Mouse (Mus musculus) stomach, embryonic 15.5 days (tissue): ENCODE results near the gene Ly6g6c. TPM values are rescaled to one million over a fixed set of nuclear protein-coding genes. Genes with fewer than 3 reads are reported as not detected.

Experiments used
- ATAC-seq: fragments of 200-750 bp; cut with Nextera tagmentation; 2 replicates; pipeline ENCODE4 v1.8.0; 2017; ENCODE audit warnings: low read depth, moderate number of reproducible peaks, moderate TSS enrichment; ENCODE audit not compliant: insufficient read depth, low FRiP score
- H3K27ac ChIP-seq: fragments of 300-500 bp; sonication (generic); 2 replicates; pipeline ENCODE4 v1.5.1; 2015; ENCODE audit warnings: mild to moderate bottlenecking, inconsistent platforms
- H3K27me3 ChIP-seq: fragments of 300-500 bp; sonication (generic); replicated peaks from 2 replicates; pipeline ENCODE4 v1.6.1; 2015; ENCODE audit warnings: inconsistent platforms
- H3K36me3 ChIP-seq: fragments of 300-500 bp; sonication (generic); 2 replicates; pipeline ENCODE4 v1.6.1; 2015; ENCODE audit warnings: inconsistent platforms
- H3K4me1 ChIP-seq: fragments of 300-500 bp; sonication (generic); 2 replicates; pipeline ENCODE4 v1.6.1; 2015; ENCODE audit warnings: inconsistent platforms
- H3K4me2 ChIP-seq: fragments of 300-500 bp; sonication (generic); 2 replicates; pipeline ENCODE4 v1.6.1; 2015; ENCODE audit warnings: mild to moderate bottlenecking, inconsistent platforms
- H3K4me3 ChIP-seq: fragments of 300-500 bp; sonication (generic); replicated peaks from 2 replicates; pipeline ENCODE4 v1.5.1; 2015; ENCODE audit warnings: inconsistent platforms
- H3K9ac ChIP-seq: fragments of 300-500 bp; sonication (generic); 2 replicates; pipeline ENCODE4 v1.6.1; 2015; ENCODE audit warnings: inconsistent platforms
- H3K9me3 ChIP-seq: fragments of 300-500 bp; sonication (generic); 2 replicates; pipeline ENCODE4 v1.6.1; 2016; ENCODE audit warnings: inconsistent platforms
- WGBS: fragments of 180-500 bp; shearing (Covaris S2); methylation state at CpG from one replicate; pipeline ENCODE4 v1.1.7; 2015; 5-methylcytosine and 5-hydroxymethylcytosine counted together
- polyA plus RNA-seq: library from polyadenylated mRNA; unstranded; fragments of >200 nt; fragmentation: Nextera tagmentation; extraction: Ambion mirVana; gene quantifications from 2 replicates; pipeline ENCODE4 v1.2.1, GENCODE M21; 2015

Gene Ly6g6c
- polyA plus RNA-seq, 1 experiment from 2014 or later: 17.2 TPM

DNA sequence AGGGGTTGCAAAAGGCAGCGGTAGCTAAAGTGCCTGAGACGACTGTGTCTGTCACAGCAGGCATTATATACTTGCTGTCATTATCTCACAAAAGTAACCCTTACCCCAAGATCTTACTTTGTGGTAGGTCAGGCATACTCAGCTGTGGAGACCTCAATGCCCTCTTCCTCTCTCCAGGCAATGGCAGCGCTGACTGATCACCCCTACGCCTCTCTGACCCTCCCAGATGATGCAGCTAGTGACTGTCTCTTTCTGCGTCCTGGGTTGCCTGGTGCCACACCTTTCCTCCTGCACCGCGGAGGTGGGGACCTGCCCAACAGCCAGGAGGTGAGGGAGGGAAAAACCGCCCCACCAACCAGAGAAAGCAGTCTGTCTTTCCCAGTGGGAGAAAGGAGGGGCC is 3.9 kb upstream of the Ly6g6c start:
- no peak overlapping the region for H3K27ac ChIP-seq
- H3K9ac ChIP-seq: no peak overlapping the region
- H3K4me3 ChIP-seq: no peak overlapping the region
- peaks cover 58% of the 10 kb centered on the region for H3K4me1 ChIP-seq
- peaks cover 28% of the 10 kb centered on the region for H3K36me3 ChIP-seq
- ATAC-seq: no peak
- no peaks in the 10 kb centered on the region for H3K9me3 ChIP-seq
- 82% methylated on average over 8 of the region's 8 CpGs for WGBS
- no peaks in the 10 kb centered on the region for H3K27me3 ChIP-seq
- H3K4me2 ChIP-seq: 0 out of 2 replicates have a peak overlapping the region, but pooled peaks have one; percentile 2

DNA sequence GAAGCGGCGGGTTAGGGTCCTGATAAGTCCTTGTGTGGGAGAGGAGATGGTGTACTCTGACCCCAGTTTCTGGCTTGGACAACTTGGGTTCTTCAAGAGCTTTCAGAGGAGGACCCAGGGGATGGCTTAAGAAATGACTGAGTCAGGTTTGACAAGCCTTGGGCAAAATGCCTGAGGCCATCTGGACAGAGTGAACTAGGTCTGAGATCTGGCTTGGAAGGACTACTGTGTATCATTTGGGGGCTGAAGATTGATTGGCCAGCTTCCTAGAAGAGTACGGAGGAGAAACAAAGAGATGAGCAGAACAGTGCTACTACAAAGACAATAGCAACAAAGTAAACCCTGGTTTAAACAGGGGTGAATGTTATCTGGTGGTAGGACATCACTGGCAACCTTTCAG is 1.7 kb upstream of the Ly6g6c start:
- no peak overlapping the region for H3K4me3 ChIP-seq
- 0 out of 2 replicates have a peak, but pooled peaks cover 6% of the 10 kb centered on the region for H3K27me3 ChIP-seq
- H3K9ac ChIP-seq: no peak overlapping the region
- H3K9me3 ChIP-seq: no peaks in the 10 kb centered on the region
- 0 out of 2 replicates have a peak overlapping the region, but pooled peaks have one; percentile 84 for H3K27ac ChIP-seq
- H3K36me3 ChIP-seq: peaks cover 17% of the 10 kb centered on the region
- H3K4me2 ChIP-seq: no peak overlapping the region
- peaks cover 55% of the 10 kb centered on the region for H3K4me1 ChIP-seq
- ATAC-seq: no peak
- 82% methylated on average over 3 of the region's 3 CpGs for WGBS

DNA sequence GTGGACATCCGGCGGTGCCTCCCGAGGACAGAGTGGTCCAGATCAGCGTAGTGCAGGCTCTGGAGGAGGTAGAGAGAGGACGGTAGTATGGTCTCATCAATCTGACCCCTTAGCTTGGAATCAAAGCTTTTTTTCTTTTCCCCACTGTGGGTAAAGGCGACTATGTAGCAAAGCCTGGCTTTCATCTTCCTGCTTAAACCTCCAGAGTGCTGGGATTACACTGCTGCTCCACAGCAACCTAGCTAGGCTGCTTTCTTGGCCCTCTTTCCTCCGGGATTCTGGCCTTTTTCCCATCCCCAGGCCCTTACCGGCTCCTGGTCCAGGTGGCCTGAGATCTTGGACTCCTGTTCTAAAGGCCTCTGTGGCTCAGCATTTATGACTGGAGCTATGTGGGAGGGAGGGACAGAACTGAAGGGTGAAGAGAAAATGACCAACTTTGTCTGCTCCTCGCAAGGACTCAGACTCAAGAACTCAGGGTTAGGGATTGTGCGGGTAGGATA is 760 bp upstream of the Ly6g6c start:
- Histone ChIP-seq H3K9ac (no peak overlapping the region), H3K27me3 (0 out of 2 replicates have a peak, but pooled peaks cover 6% of the 10 kb centered on the region), H3K27ac (peak overlapping the region; percentile 84), H3K36me3 (peaks cover 17% of the 10 kb centered on the region), H3K4me3 (peak overlapping the region; percentile 35), H3K9me3 (no peaks in the 10 kb centered on the region), H3K4me1 (peaks cover 51% of the 10 kb centered on the region), H3K4me2 (peak overlapping the region; percentile 61)
- 0 out of 2 replicates have a peak, but pooled peaks have one; percentile 1 for ATAC-seq
- 28% methylated on average over 10 of the region's 10 CpGs for WGBS

DNA sequence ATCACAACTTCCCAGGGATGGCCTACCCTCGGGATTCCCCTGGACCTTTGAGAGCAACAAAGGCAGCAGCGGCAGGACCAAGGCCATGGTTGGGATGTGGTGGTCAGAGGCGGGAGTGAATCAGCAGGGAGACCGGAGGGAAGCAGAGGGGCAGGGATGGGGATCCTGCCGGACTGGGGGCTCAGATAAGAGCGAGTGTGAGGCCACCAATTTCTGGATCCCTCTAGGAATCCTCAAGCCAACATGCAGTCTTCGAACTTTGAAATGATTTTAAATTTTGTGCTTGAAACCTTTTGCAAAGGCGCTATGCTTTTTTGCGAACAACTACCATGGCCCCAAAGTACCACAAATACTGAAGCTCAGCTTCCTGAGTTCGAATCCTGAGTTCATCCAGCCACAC is 896 bp downstream of the Ly6g6c start, which contains the start of gene Mpig6b:
TSS of gene Mpig6b (minus strand) at position 101 of the 400 bp plus-strand sequence.
- Histone ChIP-seq H3K9me3 (no peaks in the 10 kb centered on the region), H3K4me1 (peaks cover 37% of the 10 kb centered on the region), H3K9ac (no peak within 1 kb of the TSS), H3K4me3 (peak within 1 kb of the TSS; percentile 35), H3K4me2 (peak within 1 kb of the TSS; percentile 61), H3K27ac (peak within 1 kb of the TSS; percentile 84), H3K36me3 (peaks cover 7% of the 10 kb centered on the region), H3K27me3 (0 out of 2 replicates have a peak, but pooled peaks cover 6% of the 10 kb centered on the region)
- WGBS: 57% methylated on average over 10 of the region's 10 CpGs
- ATAC-seq: no peak

DNA sequence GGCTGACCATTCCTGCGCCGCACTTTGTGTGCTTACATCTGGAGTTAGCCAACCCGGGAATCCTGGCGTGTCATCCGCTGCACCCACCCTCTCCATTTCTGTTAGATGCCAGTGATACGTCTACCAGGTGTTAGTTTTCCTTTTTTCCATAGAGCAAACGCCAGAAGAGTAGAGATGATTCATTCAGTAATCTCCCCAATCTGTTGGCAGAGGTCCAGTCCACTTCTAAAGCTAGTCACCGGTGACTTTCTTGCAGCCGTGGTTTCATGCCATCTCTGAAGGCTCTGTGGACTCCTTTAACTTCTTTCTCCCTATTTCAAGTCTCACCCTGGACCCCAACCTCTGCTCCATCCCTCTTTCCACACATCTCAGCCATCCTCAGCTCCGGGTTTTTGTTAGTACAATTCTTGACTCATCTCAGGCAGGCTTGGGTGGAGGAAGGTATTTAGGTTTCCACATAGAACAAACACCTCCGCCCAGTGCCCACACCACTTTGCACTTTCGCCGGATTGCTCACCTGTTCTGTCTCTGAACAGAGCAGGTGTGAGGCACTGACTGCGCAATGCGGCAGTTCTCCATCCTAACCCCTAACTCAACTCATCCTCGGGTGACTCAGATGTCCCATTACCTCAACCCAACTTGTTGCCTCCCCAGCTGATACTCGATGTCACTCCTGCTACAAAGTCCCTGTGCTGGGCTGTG is 3.2 kb downstream of the Ly6g6c start:
- 65% methylated on average over 17 of the region's 17 CpGs for WGBS
- Histone ChIP-seq H3K4me1 (peaks cover 23% of the 10 kb centered on the region), H3K9ac (no peak overlapping the region), H3K27ac (no peak overlapping the region), H3K36me3 (no peaks in the 10 kb centered on the region), H3K4me3 (no peak overlapping the region), H3K9me3 (no peaks in the 10 kb centered on the region), H3K27me3 (0 out of 2 replicates have a peak, but pooled peaks cover 6% of the 10 kb centered on the region), H3K4me2 (no peak overlapping the region)
- no peak for ATAC-seq

DNA sequence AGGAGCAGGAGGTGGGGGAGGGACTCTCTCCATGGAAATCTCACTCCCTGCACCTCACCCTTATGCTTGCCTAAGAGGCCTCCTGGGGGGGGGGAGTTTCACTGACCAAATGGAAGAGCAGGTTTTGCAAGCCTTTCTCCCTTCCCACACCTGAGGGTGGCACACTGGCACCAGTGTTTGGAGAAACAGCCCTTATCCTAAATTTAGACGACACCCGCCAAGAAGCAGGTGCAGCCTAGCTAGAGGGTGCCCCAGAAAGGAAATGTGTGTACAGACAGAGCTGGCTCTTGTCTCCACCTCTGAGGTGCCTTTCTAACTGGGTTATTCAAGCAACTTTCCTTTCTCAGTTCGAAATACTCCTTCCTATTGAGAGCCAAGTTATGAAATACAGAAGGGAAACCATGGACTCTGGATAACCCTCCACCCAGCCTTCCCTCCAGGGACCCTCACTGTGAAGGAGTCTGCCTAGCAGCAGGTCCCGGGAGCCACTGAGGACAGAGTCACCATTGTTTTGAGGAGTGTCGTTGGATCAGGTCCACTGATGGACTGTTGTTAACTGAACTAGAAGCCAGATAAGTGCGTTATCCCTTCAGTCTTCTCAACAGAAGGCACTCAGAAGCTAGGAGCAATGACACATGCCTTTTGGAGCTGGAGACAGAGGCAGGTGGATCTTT is 5.5 kb downstream of the Ly6g6c start:
- H3K4me1 ChIP-seq: peaks cover under 1% of the 10 kb centered on the region; the same call in 1 of the 2 replicates
- 0 out of 2 replicates have a peak, but pooled peaks cover 6% of the 10 kb centered on the region for H3K27me3 ChIP-seq
- H3K4me2 ChIP-seq: no peak overlapping the region
- ATAC-seq: peak; percentile 44; the same call in 1 of the 2 replicates
- no peaks in the 10 kb centered on the region for H3K36me3 ChIP-seq
- H3K9me3 ChIP-seq: no peaks in the 10 kb centered on the region
- no peak overlapping the region for H3K9ac ChIP-seq
- no peak overlapping the region for H3K4me3 ChIP-seq
- H3K27ac ChIP-seq: peak overlapping the region; percentile 52; the same call in 1 of the 2 replicates
- 35% methylated on average over 6 of the region's 6 CpGs for WGBS

DNA sequence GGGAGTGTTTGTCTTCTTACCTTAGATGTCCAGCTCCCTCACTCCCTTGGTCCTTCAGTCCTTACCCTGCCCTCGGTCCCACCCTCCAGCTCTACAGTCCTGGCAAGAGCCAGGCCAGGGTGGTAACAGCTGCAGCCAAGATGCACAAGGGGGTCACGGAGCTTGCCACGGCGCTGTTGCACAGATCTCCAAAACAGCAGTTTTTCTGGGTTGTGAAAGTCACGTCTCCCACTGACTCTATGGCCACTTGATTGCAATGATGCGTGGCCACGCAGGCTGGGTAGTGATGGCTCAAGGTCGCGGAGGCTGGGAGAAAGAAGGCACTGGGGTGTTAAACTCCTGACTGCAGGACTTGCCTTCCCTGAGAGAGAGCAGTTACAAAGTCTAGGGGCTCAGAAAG is 6.3 kb downstream of the Ly6g6c start:
- H3K9me3 ChIP-seq: no peaks in the 10 kb centered on the region
- no peak overlapping the region for H3K4me3 ChIP-seq
- H3K27me3 ChIP-seq: 0 out of 2 replicates have a peak, but pooled peaks cover 5% of the 10 kb centered on the region
- H3K9ac ChIP-seq: no peak overlapping the region
- ATAC-seq: no peak
- 72% methylated on average over 9 of the region's 9 CpGs for WGBS
- H3K4me2 ChIP-seq: no peak overlapping the region
- H3K4me1 ChIP-seq: 0 out of 2 replicates have a peak, but pooled peaks cover 2% of the 10 kb centered on the region
- no peaks in the 10 kb centered on the region for H3K36me3 ChIP-seq
- no peak overlapping the region for H3K27ac ChIP-seq

DNA sequence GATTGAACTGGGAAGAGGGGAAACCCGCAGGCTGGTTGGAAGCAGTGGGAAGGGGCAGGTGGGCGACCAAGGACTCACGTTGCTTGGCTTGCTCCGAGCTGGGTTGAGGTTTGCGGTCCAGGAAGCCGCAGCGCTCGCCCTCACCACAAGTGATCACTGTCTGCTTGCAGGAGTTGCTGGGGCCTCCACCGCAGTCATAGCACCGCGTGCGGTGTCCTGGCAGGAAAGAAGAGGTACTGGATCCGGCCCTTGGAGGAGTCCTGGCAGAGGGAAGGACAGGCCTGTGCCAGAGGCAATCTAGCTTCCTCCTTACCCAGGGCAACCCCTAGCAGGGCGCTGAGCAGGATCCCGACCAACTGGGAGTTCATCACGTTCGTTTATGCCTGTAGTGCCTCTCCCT is 8.9 kb downstream of the Ly6g6c start:
- Histone ChIP-seq H3K27me3 (no peaks in the 10 kb centered on the region), H3K36me3 (no peaks in the 10 kb centered on the region), H3K9me3 (no peaks in the 10 kb centered on the region), H3K4me1 (peaks cover 7% of the 10 kb centered on the region), H3K4me3 (no peak overlapping the region), H3K9ac (no peak overlapping the region), H3K4me2 (no peak overlapping the region), H3K27ac (no peak overlapping the region)
- no peak for ATAC-seq
- WGBS: 46% methylated on average over 17 of the region's 17 CpGs

DNA sequence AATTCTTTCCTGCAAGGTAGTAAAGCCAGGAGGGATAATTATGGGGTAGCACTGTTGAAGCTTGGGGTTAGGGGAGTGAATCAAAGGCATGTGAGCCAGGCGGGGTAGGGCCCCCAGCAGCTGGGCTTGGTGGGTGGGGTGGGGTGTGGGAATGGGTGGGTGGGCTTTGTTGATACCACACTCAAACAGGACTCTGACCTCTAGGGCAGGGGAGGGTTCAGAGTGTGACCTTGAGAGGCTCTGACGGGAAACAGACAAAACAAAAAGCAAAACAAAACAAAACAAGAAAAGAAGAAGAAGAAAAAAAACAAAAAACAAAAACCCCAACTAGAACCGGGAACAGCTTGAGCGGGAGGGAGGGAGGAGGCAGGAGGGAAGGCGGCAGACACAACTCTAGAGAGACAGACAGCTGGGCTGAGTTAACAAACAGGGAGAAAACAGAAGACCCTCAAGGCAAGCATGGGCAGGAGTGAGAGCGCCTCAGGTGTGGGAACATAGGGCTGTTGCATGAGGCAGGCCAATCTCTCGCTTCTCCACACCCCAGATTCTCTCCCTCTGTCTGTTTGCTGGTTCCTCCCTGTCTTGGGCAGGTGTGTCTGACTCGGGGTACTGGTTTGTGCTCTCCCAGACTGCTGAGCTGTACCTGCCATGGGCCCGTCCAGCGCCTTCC is 11.5 kb downstream of the Ly6g6c start, which contains the start of gene Ly6g6e:
TSS of gene Ly6g6e (plus strand) at position 396 of the 670 bp plus-strand sequence.
- Histone ChIP-seq H3K4me1 (peaks cover 10% of the 10 kb centered on the region), H3K27me3 (no peaks in the 10 kb centered on the region), H3K9ac (no peak within 1 kb of the TSS), H3K9me3 (no peaks in the 10 kb centered on the region), H3K4me3 (peak within 1 kb of the TSS; percentile 32), H3K27ac (peak within 1 kb of the TSS; percentile 68), H3K36me3 (no peaks in the 10 kb centered on the region), H3K4me2 (peak within 1 kb of the TSS; percentile 55)
- ATAC-seq: no peak
- WGBS: 30% methylated on average over 10 of the region's 10 CpGs

DNA sequence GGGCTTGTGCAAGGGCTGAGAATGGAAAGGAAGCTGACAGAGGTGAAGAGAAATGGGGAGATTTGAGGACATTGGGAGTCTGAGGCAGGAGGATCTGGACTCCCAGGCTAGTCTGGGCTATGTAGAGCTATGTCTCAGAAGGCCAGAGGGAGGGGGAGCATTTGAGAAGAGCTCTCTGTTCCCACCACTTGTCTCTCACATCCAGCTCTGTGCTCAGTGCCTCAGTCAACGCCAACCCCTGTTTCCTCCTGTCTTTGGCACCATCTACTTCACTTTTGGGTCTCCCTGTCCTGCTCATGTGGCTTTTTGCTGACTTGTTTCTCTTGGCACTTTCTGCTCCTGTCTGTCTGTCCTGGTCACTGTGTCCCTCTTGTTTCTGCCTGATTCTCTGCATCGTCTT is 12.1 kb downstream of the Ly6g6c start:
- ATAC-seq: no peak
- H3K9ac ChIP-seq: no peak overlapping the region
- H3K4me2 ChIP-seq: peak overlapping the region; percentile 55
- no peaks in the 10 kb centered on the region for H3K36me3 ChIP-seq
- peak overlapping the region; percentile 68 for H3K27ac ChIP-seq
- H3K9me3 ChIP-seq: no peaks in the 10 kb centered on the region
- WGBS: 46% methylated on average over 2 of the region's 2 CpGs
- H3K4me1 ChIP-seq: peaks cover 10% of the 10 kb centered on the region
- no peaks in the 10 kb centered on the region for H3K27me3 ChIP-seq
- peak overlapping the region; percentile 32 for H3K4me3 ChIP-seq

DNA sequence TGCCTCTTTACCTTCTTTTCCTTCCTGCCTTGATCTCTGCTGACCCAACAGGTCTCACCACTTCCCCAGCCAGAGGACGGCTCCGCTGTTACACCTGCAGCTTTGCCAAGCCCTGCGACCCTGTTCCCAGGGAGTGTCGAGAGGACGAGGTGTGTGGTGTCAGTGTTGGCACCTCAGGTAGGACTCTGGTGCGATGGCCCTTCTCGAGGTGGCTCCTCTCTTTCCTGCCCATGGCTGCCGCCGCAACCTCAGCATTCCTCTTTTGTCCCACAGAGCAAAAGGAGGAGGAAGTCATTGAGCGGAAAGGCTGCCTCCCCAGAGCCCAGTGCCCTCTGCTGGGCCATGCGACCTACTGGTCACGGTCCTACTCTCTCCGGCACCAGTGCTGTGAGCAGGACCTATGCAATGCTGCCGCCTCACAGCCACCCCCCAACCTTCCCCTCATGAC is 12.6 kb downstream of the Ly6g6c start, which contains the start of gene Ly6g6d:
TSS of gene Ly6g6d (minus strand) at position 280 of the 448 bp plus-strand sequence.
- Histone ChIP-seq H3K4me3 (peak within 1 kb of the TSS; percentile 32), H3K4me1 (peaks cover 10% of the 10 kb centered on the region), H3K4me2 (peak within 1 kb of the TSS; percentile 55), H3K27me3 (no peaks in the 10 kb centered on the region), H3K36me3 (no peaks in the 10 kb centered on the region), H3K9me3 (no peaks in the 10 kb centered on the region), H3K27ac (peak within 1 kb of the TSS; percentile 68), H3K9ac (no peak within 1 kb of the TSS)
- peak; percentile 49 for ATAC-seq
- 11% methylated on average over 14 of the region's 14 CpGs for WGBS
